Mouse (Mus musculus): ENCODE measurements around the gene Prr32. TPM values are rescaled to one million over a fixed set of nuclear protein-coding genes. Genes with fewer than 3 reads are reported as not detected.

The Prr32 gene
- not detected in 4 replicates for total RNA-seq (2023)

DNA sequence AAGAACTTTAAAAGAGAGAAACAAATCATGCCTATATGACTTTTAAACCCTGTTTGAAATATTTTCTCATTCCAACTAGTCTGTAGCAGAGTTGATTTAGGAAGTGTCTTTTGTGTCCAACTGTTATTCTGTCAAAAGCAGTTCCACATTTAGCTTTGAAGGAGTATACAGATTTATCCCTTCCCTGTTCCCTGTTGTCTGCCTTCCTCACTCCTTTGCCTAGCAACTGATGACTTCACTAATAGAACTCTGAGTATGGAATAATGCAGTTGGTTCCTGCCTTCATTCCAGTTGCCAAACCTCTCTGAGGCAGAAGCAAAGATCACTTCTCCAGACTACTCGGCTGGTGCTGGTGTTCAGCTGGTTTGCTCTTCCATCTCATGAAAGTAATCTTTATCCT, at the start of gene Prr32:
TSS of gene Prr32 (plus strand) at position 301 of the 400 bp plus-strand sequence.

Measured in B cell, adult 62 days (primary cell).